Mouse (Mus musculus): ENCODE measurements at regions not wholly inside any gene's neighbourhood (a gene's known extent, or its start where the extent isn't known, plus 50 kb on each side); places are given as distances from the start of the nearest gene placed in this dataset.
A peak's percentile ranks its signal among the peaks of the same experiment; 100 is the strongest.

GRCm38 (mm10) chr17:68143307-68143706 is 130.3 kb upstream of the L3mbtl4 start:
- Histone ChIP-seq H3K9ac (replicated peaks; ENCODE audit: low read length) (no peak overlapping the region), H3K27ac (replicated peaks; ENCODE audit: low read depth, low read length) (no peak overlapping the region), H3K4me3 (replicated peaks; ENCODE audit: low read depth, low read length) (no peak overlapping the region), H3K4me2 (ENCODE audit: low read length) (no peak overlapping the region), H3K9me3 (ENCODE audit: control insufficient read depth, low read length) (no peaks in the 10 kb centered on the region), H3K4me1 (ENCODE audit: control insufficient read depth, insufficient read depth, low read length) (no peaks in the 10 kb centered on the region), H3K36me3 (ENCODE audit: control insufficient read depth, insufficient read depth, low read length) (no peaks in the 10 kb centered on the region), H3K27me3 (ENCODE audit: control insufficient read depth, insufficient read depth, low read length) (no peaks in the 10 kb centered on the region)
- no peak for ATAC-seq (ENCODE audit: low FRiP score, low TSS enrichment)
- 93% methylated on average over 7 of the region's 7 CpGs for WGBS
- no peak for DNase-seq

DNA sequence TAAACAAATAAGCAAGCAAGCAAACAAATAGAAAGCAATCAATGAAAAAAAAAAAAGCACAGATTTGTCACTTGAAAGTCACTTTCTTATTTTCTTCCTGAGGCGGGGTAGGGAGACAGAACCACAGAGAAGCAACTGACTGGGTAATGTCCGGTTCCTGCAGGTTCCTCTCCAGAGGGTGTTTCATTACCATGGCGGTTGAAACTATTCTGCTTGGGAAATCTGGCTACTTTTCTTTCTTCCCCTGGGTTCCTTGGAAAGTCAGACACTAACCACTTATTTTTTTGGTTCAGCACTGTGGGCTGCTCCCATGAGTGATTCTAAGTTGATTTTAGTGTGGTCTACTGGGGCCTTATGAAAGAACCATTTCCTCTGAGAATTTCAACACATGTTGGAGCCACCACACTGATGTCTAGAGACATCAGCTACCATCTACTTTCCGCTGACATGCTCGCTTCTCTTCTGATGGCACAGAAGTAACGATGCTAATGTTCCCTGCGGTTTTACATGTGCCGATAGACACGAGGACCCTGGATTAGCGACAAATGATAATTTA is 124.3 kb upstream of the L3mbtl4 start:
- Histone ChIP-seq H3K27me3 (ENCODE audit: control insufficient read depth, insufficient read depth, low read length) (no peaks in the 10 kb centered on the region), H3K9ac (replicated peaks; ENCODE audit: low read length) (no peak overlapping the region), H3K27ac (replicated peaks; ENCODE audit: low read depth, low read length) (no peak overlapping the region), H3K4me2 (ENCODE audit: low read length) (no peak overlapping the region), H3K36me3 (ENCODE audit: control insufficient read depth, insufficient read depth, low read length) (no peaks in the 10 kb centered on the region), H3K4me1 (ENCODE audit: control insufficient read depth, insufficient read depth, low read length) (no peaks in the 10 kb centered on the region), H3K4me3 (replicated peaks; ENCODE audit: low read depth, low read length) (no peak overlapping the region), H3K9me3 (ENCODE audit: control insufficient read depth, low read length) (no peaks in the 10 kb centered on the region)
- DNase-seq (no peak), ATAC-seq (ENCODE audit: low FRiP score, low TSS enrichment) (no peak)
- WGBS = 93% methylated on average over 10 of the region's 10 CpGs

GRCm38 (mm10) chr17:68152438-68153120 is 121.0 kb upstream of the L3mbtl4 start:
- no peaks in the 10 kb centered on the region for H3K4me1 ChIP-seq (ENCODE audit: control insufficient read depth, insufficient read depth, low read length)
- no peak overlapping the region for H3K4me2 ChIP-seq (ENCODE audit: low read length)
- H3K4me3 ChIP-seq (replicated peaks; ENCODE audit: low read depth, low read length) = no peak overlapping the region
- 94% methylated on average over 11 of the region's 11 CpGs for WGBS
- no peak for ATAC-seq (ENCODE audit: low FRiP score, low TSS enrichment)
- no peak overlapping the region for H3K9ac ChIP-seq (replicated peaks; ENCODE audit: low read length)
- no peak overlapping the region for H3K27ac ChIP-seq (replicated peaks; ENCODE audit: low read depth, low read length)
- no peaks in the 10 kb centered on the region for H3K27me3 ChIP-seq (ENCODE audit: control insufficient read depth, insufficient read depth, low read length)
- DNase-seq = no peak
- no peaks in the 10 kb centered on the region for H3K36me3 ChIP-seq (ENCODE audit: control insufficient read depth, insufficient read depth, low read length)
- H3K9me3 ChIP-seq (ENCODE audit: control insufficient read depth, low read length) = no peaks in the 10 kb centered on the region

DNA sequence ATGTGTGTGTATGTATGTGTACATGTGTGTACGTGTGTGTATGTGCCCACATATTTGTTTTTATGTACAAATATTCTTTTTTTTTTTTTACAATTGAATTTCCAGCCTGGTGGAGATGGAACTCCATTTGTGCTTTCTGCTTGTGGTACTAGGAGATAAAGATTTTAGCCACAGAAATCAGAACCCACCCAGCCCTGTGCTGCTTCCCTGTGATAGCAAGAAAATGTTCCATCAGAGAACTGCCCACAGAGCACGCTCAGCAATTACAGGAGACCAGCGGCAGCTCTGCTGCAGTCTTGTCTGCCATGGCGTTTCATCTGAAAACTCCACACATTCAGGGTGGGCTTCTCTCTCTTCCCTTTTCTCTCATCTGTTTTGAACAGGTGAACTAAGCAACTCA is 118.7 kb upstream of the L3mbtl4 start:
- ATAC-seq (ENCODE audit: low FRiP score, low TSS enrichment) = no peak

DNA sequence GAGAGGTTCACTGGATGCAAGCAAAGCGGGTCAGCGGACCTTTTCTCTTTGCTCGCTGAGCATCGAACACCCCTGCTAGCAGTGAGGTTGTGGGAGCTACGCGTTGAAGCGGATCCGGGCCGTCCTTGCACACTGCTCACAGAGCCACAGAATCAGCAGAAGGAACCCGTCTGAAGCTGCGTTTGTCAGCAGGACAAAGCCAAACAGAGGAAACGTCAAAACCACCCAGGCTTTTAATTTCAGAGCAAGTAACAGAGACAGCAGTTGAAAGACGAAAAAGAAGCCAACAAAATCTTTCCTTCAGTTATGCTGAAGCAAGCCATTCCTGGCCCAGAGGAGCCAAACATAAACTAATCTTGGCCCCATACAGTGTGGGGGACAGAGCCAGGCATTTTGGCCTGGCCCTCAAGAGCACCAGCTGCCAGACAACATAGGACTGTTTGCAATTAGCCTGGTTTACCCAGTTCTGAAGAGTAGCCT is 115.4 kb upstream of the L3mbtl4 start:
- 8% methylated on average over 13 of the region's 13 CpGs for WGBS
- H3K27me3 ChIP-seq (ENCODE audit: control insufficient read depth, insufficient read depth, low read length) = no peaks in the 10 kb centered on the region
- no peak overlapping the region; the same call in 1 of the 2 replicates for H3K27ac ChIP-seq (replicated peaks; ENCODE audit: low read depth, low read length)
- H3K9me3 ChIP-seq (ENCODE audit: control insufficient read depth, low read length) = no peaks in the 10 kb centered on the region
- H3K4me3 ChIP-seq (replicated peaks; ENCODE audit: low read depth, low read length) = no peak overlapping the region
- DNase-seq (peak; percentile 48), ATAC-seq (ENCODE audit: low FRiP score, low TSS enrichment) (no peak)
- H3K4me1 ChIP-seq (ENCODE audit: control insufficient read depth, insufficient read depth, low read length) = 0 out of 2 replicates have a peak, but pooled peaks cover 3% of the 10 kb centered on the region
- H3K36me3 ChIP-seq (ENCODE audit: control insufficient read depth, insufficient read depth, low read length) = no peaks in the 10 kb centered on the region
- H3K4me2 ChIP-seq (ENCODE audit: low read length) = peak overlapping the region; percentile 35
- no peak overlapping the region for H3K9ac ChIP-seq (replicated peaks; ENCODE audit: low read length)

More for the DNA sequence above, 118.7 kb upstream of the L3mbtl4 start:
- H3K9me3 ChIP-seq (ENCODE audit: control insufficient read depth, low read length) = no peaks in the 10 kb centered on the region
- no peak overlapping the region for H3K9ac ChIP-seq (replicated peaks; ENCODE audit: low read length)
- H3K4me1 ChIP-seq (ENCODE audit: control insufficient read depth, insufficient read depth, low read length) = 0 out of 2 replicates have a peak, but pooled peaks cover 3% of the 10 kb centered on the region
- DNase-seq = no peak
- H3K36me3 ChIP-seq (ENCODE audit: control insufficient read depth, insufficient read depth, low read length) = no peaks in the 10 kb centered on the region
- H3K4me2 ChIP-seq (ENCODE audit: low read length) = no peak overlapping the region
- H3K4me3 ChIP-seq (replicated peaks; ENCODE audit: low read depth, low read length) = no peak overlapping the region
- no peak overlapping the region for H3K27ac ChIP-seq (replicated peaks; ENCODE audit: low read depth, low read length)
- 81% methylated on average over 4 of the region's 4 CpGs for WGBS
- no peaks in the 10 kb centered on the region for H3K27me3 ChIP-seq (ENCODE audit: control insufficient read depth, insufficient read depth, low read length)

GRCm38 (mm10) chr17:68161107-68161506 is 112.5 kb upstream of the L3mbtl4 start:
- H3K4me1 ChIP-seq (ENCODE audit: control insufficient read depth, insufficient read depth, low read length) = 0 out of 2 replicates have a peak, but pooled peaks cover 3% of the 10 kb centered on the region
- no peak overlapping the region for H3K9ac ChIP-seq (replicated peaks; ENCODE audit: low read length)
- H3K36me3 ChIP-seq (ENCODE audit: control insufficient read depth, insufficient read depth, low read length) = no peaks in the 10 kb centered on the region
- H3K4me2 ChIP-seq (ENCODE audit: low read length) = no peak overlapping the region
- no peak overlapping the region for H3K4me3 ChIP-seq (replicated peaks; ENCODE audit: low read depth, low read length)
- 76% methylated on average over 2 of the region's 2 CpGs for WGBS
- H3K27me3 ChIP-seq (ENCODE audit: control insufficient read depth, insufficient read depth, low read length) = no peaks in the 10 kb centered on the region
- H3K27ac ChIP-seq (replicated peaks; ENCODE audit: low read depth, low read length) = no peak overlapping the region
- no peak for DNase-seq
- H3K9me3 ChIP-seq (ENCODE audit: control insufficient read depth, low read length) = no peaks in the 10 kb centered on the region
- ATAC-seq (ENCODE audit: low FRiP score, low TSS enrichment) = no peak

- peak; percentile 19 for DNase-seq
- 0 out of 2 replicates have a peak, but pooled peaks cover under 1% of the 10 kb centered on the region for H3K4me1 ChIP-seq (ENCODE audit: control insufficient read depth, insufficient read depth, low read length)
- no peak overlapping the region for H3K9ac ChIP-seq (replicated peaks; ENCODE audit: low read length)
- no peaks in the 10 kb centered on the region for H3K27me3 ChIP-seq (ENCODE audit: control insufficient read depth, insufficient read depth, low read length)
- no peaks in the 10 kb centered on the region for H3K36me3 ChIP-seq (ENCODE audit: control insufficient read depth, insufficient read depth, low read length)
- ATAC-seq (ENCODE audit: low FRiP score, low TSS enrichment) = no peak
- no peaks in the 10 kb centered on the region for H3K9me3 ChIP-seq (ENCODE audit: control insufficient read depth, low read length)
- H3K4me3 ChIP-seq (replicated peaks; ENCODE audit: low read depth, low read length) = no peak overlapping the region
- H3K27ac ChIP-seq (replicated peaks; ENCODE audit: low read depth, low read length) = no peak overlapping the region
- WGBS = 62% methylated on average over 4 of the region's 4 CpGs
- no peak overlapping the region for H3K4me2 ChIP-seq (ENCODE audit: low read length)
Observed at GRCm38 (mm10) chr17:68163545-68163944, 110.1 kb upstream of the L3mbtl4 start.

DNA sequence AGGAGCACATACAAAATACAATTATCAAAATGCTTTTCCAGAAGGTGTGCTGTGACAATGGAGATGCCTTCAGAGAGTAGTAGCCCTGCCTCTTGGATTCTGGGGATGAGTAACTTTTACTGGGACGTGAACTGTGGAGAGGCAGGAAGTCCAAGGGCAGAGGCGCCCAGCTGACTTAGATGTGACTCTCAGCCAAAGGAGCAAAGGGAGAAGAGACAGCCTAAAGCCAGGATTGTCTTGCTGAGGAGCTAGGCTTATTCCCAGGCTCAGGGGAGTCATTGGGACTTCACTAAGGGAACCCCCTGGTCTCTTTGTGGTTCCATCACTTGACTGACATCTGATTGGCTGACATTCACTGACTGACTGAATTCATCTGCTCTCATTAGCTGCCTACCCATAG is 108.9 kb upstream of the L3mbtl4 start:
- ATAC-seq (ENCODE audit: low FRiP score, low TSS enrichment) (no peak), DNase-seq (no peak)
- H3K4me3 ChIP-seq (replicated peaks; ENCODE audit: low read depth, low read length) = no peak overlapping the region
- no peaks in the 10 kb centered on the region for H3K36me3 ChIP-seq (ENCODE audit: control insufficient read depth, insufficient read depth, low read length)
- WGBS = 88% methylated on average over 2 of the region's 2 CpGs
- no peaks in the 10 kb centered on the region for H3K9me3 ChIP-seq (ENCODE audit: control insufficient read depth, low read length)
- H3K4me1 ChIP-seq (ENCODE audit: control insufficient read depth, insufficient read depth, low read length) = no peaks in the 10 kb centered on the region
- no peak overlapping the region for H3K27ac ChIP-seq (replicated peaks; ENCODE audit: low read depth, low read length)
- H3K4me2 ChIP-seq (ENCODE audit: low read length) = no peak overlapping the region
- H3K27me3 ChIP-seq (ENCODE audit: control insufficient read depth, insufficient read depth, low read length) = no peaks in the 10 kb centered on the region
- no peak overlapping the region for H3K9ac ChIP-seq (replicated peaks; ENCODE audit: low read length)
